Mouse (Mus musculus) v-Abl transformed pro-B cells (cell line): ENCODE results near the gene Tsc22d4.
"Not testable (repeated sequence)": the region's sequence is repeated elsewhere in the genome, so short reads cannot be mapped to it uniquely, and the experiment has no call there.

Experiments used
- in situ Hi-C, 2 experiments: fragments of 400-800 bp; cut with MboI; formaldehyde crosslinking; loops; one replicate each; pipeline ENCODE4 v1.15.1; 2025; ENCODE audit not compliant: unreplicated experiment in 2 of 2

Gene Tsc22d4

GRCm38 (mm10) chr5:137745214-137746171, at the start of gene Tsc22d4:
Gene Tsc22d4, plus strand, starts transcription at chr5:137745730.
- in situ Hi-C loops: no loop called here

GRCm38 (mm10) chr5:137695930-137696329, 49.6 kb upstream of the Tsc22d4 start:
- in situ Hi-C loops: no loop called here

- in situ Hi-C loops: no loop called here
Observed at GRCm38 (mm10) chr5:137699080-137699479, 46.5 kb upstream of the Tsc22d4 start.

DNA sequence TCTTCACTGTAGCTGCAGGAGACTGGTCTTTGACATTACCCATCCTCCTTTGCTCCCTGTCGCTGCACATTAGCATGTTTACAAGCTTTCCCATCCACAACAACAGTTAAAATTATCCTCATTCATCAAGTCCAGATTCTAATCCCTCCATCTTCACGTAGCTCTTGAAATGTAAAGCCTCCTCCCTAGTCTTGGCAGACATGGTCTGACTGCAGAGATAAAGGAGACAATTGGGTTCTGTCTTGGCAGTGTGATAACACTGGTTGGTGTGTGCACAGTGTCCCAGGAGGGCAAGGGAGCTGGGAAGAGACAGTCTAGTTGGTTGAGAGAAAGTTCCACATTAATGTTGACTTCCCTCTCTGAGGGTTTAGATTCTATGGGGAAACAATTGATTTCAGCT, 45.7 kb upstream of the Tsc22d4 start:
- in situ Hi-C loops: no loop called here

DNA sequence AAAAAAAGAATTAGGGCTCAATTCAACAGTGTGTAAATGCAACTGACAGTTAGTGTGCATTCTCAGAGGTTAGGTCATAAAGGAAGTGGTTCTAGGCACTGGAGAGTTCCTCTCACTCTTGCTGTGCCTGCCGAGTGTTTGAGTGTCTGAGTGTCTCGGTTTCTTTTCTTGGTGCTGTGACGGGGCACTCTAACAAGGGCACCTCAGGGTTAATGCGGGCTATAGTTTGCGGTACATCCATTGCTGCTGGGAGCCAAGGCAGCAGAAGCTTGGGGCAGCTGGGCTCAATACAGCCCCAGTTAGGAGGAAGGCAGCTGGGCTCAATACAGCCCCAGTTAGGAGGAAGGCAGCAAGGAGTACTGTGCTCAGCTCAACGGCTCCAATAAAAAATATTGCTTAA, 40.3 kb upstream of the Tsc22d4 start:
- in situ Hi-C loops: no loop called here

- in situ Hi-C loops: no loop called here
Observed at GRCm38 (mm10) chr5:137706913-137707633, 38.5 kb upstream of the Tsc22d4 start.

GRCm38 (mm10) chr5:137713454-137713853, 32.1 kb upstream of the Tsc22d4 start:
- in situ Hi-C loops: no loop called here

- in situ Hi-C loops: no loop called here
Observed at GRCm38 (mm10) chr5:137715685-137716084, 29.8 kb upstream of the Tsc22d4 start.

GRCm38 (mm10) chr5:137718020-137718790, 27.3 kb upstream of the Tsc22d4 start:
- in situ Hi-C loops: no loop called here

DNA sequence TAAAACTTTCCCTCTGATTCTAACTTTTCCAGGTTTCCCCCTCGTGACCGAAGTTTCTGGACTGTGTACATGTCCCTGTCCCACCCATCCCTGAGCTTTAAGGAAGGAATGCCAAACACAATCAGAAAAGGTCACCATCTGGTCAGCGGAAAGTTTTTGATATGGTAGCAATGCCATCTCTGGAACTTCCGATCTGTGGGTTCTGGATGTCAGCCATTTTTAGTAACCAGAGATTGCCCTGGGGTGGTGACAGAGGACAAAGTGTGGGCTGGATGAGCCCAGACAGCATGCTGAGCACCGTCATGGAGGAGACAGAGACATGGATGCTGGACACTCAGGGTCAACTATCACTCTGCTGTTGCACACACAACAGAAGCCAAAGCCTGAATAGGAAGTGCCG, 26.4 kb upstream of the Tsc22d4 start:
- in situ Hi-C loops: no loop called here

DNA sequence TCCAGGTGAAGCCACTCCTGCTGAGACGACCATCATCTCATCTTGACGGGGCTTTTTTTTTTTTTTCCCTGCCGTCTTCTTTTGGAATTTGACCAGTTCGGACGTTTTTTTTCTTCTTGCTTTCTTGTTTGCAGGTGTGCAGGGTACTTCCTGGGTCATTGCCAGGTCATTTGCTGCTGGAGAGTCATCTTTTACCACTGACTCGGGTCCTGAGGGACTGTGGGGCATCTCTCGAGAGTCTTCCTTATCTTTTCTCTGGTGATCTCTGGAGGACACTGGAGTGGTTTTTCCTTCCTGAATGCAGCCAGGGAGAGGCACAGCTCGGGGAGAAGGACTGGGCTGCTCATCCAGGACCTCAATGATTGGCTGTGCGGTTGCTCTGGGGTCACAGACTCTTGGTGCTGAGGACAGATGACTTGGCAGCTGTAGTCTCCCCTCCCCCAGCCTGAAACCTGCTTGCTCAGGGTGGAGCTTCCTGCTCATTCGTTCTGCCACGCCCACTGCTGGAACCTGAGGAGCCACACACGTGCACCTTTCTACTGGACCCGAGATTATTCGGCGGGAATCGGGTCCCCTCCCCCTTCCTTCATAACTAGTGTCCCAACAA, 24.9 kb upstream of the Tsc22d4 start:
- in situ Hi-C loops: not testable (repeated sequence)

- in situ Hi-C loops: no loop called here
Observed at GRCm38 (mm10) chr5:137723840-137724239, 21.7 kb upstream of the Tsc22d4 start.

DNA sequence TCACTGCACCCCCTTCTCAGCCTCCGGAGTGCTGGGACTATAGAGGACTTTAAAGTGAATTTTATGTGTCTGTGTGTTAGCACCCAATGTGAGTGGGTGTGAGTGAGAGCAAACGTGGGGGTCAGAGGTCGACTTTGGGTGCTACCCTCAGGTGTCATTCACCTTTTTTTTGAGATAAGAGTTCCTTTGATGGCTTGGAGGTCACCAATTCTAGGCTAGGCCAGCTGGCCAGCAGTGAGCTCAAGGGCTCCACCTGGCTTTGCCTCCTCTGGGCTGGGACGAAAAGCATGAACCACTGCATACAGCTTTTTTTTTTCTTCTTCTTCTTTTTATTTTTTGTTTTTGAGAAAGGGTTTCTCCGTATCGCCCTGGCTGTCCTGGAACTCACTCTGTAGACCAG, 18.8 kb upstream of the Tsc22d4 start:
- in situ Hi-C loops: no loop called here

GRCm38 (mm10) chr5:137733638-137734288, 11.8 kb upstream of the Tsc22d4 start:
- in situ Hi-C loops: no loop called here

DNA sequence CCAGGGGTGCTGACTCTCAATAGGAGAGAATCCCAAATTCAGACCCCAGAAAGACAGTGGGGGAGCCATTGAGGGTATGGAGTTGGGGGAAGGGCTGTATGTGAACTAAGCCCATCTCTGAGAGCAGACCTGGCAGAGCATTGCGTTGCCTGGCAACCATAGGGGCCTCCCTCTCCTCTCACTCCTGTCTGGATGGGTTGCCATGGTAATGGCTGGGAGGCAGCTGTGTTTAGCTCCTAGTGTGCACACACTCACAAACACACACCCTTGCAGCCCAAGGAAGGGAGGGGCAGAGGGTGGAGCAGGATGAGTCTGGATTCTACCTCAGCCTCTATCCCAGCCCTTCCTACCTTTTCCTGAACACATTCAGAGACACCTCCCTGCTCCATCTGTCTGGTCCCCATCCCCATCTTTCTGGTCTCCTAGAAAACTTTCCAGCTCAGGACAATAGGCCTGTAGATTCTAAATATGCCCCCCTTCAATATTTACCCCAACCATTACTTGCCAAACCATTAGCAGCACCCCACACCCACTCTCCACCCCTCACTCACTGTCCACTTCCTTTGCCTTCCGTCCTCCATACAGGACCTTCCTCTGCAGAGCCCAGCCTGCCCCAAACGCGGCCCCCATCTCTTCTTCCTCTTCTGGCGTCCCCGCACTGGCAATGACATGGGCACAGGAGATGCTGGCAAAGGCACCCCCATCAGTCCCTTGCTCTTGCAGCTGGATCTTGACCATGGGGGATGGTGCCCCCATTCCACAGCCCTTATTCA, 11.1 kb upstream of the Tsc22d4 start:
- in situ Hi-C loops: no loop called here

DNA sequence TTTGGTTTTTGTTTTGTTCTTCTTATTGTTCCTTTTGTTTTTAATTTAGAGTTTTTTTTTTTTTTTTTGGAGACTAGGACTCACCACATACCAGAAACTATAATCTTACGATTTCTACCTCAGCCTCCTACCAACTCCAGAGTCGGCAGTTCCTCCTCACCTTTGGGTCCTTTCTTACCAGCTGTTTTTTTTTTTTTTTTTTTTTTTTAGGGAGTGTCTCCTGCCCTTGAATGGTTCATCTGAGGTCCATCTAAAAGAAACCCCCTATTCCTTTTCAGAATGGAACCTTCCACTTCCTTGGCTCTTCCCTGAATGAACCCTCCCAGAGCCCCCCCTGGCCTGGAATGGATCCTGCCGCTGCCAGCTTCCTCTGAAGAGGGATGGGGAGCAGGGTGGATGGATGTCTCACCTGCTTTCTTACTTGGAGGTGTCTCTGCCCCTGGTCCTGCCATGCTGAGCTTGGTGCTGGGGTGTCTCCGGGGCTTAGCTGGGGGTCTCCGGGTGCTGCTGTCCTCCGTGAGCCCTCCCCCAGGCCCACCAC, 8.1 kb upstream of the Tsc22d4 start:
- in situ Hi-C loops: no loop called here

- in situ Hi-C loops: no loop called here
Observed at GRCm38 (mm10) chr5:137738516-137738915, 7.0 kb upstream of the Tsc22d4 start.

- in situ Hi-C loops: no loop called here
Observed at GRCm38 (mm10) chr5:137739471-137739870, 6.1 kb upstream of the Tsc22d4 start.

DNA sequence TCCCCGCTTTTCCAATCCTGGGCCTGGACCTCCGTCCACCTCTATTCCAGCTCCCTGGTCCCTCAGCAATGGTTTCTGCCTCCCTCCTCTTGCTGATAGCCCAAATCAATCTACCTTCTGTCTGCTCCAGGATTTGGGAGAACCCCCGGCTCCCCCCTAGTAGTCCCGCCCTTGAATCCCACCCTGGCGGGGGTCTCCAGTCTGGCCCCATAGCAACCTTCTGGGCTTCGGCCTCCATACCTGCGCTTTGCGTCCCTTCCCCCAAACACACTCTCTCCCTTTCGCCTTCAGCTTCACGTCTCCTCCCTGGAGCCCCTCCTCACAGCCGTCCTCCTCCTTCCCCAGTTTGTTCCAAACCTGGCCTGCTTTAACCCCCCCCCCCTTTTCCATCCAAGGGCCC, 5.0 kb upstream of the Tsc22d4 start:
- in situ Hi-C loops: no loop called here
